Mouse (Mus musculus) myocyte (in vitro differentiated cells): ENCODE data around the gene Wrap73. TPM values are rescaled to one million over a fixed set of nuclear protein-coding genes. Genes with fewer than 3 reads are reported as not detected.

Experiments
- H3K27me3 ChIP-seq: one replicate; pipeline ENCODE4 v1.6.1; 2011; ENCODE audit not compliant: control insufficient read depth, insufficient read depth, insufficient read length
- H3K36me3 ChIP-seq: one replicate; pipeline ENCODE4 v1.6.1; 2011; ENCODE audit not compliant: control insufficient read depth, insufficient read depth
- H3K4me2 ChIP-seq: one replicate; pipeline ENCODE4 v1.6.1; 2011; ENCODE audit warnings: low read depth, control low read depth
- H3K4me3 ChIP-seq: one replicate; pipeline ENCODE4 v1.5.1; 2011; ENCODE audit warnings: mild to moderate bottlenecking, control low read depth, moderate library complexity
- H3K79me2 ChIP-seq: one replicate; pipeline ENCODE4 v1.6.1; 2011; ENCODE audit not compliant: control insufficient read depth, insufficient read depth
- H3ac ChIP-seq: one replicate; pipeline ENCODE4 v1.6.1; 2011; ENCODE audit not compliant: control insufficient read depth, insufficient read length
- CEBPB ChIP-seq: IDR thresholded peaks from 2 replicates; pipeline ENCODE4 v1.6.1; 2011; ENCODE audit warnings: mild to moderate bottlenecking, moderate library complexity; ENCODE audit not compliant: poor library complexity, insufficient read depth, severe bottlenecking
- E2F4 ChIP-seq: IDR thresholded peaks from one replicate; pipeline ENCODE4 v1.6.1; 2011; ENCODE audit warnings: mild to moderate bottlenecking, control low read depth, moderate library complexity; ENCODE audit not compliant: insufficient read depth
- MAX ChIP-seq: IDR thresholded peaks from one replicate; pipeline ENCODE4 v1.6.1; 2011; ENCODE audit warnings: low read depth, mild to moderate bottlenecking, control low read depth
- MYOD1 ChIP-seq, 3 experiments: IDR thresholded peaks; one replicate each; pipeline ENCODE4 v1.6.1; 2011; ENCODE audit warnings: control low read depth in 2 of 3, low read depth in 2 of 3, mild to moderate bottlenecking in 2 of 3, moderate library complexity in 1 of 3; ENCODE audit not compliant: insufficient read length in 2 of 3, control insufficient read depth in 1 of 3
- MYOG ChIP-seq, 3 experiments: IDR thresholded peaks; one replicate each; pipeline ENCODE4 v1.6.1; 2011; ENCODE audit warnings: control low read depth in 2 of 3, low read depth in 2 of 3, mild to moderate bottlenecking in 2 of 3; ENCODE audit not compliant: insufficient read length in 2 of 3, control insufficient read depth in 1 of 3, insufficient read depth in 1 of 3
- POLR2A ChIP-seq: IDR thresholded peaks from one replicate; pipeline ENCODE4 v1.6.1; 2011; ENCODE audit warnings: low read depth, mild to moderate bottlenecking, control low read depth, moderate library complexity; ENCODE audit not compliant: insufficient read length
- POLR2AphosphoS2 ChIP-seq: IDR thresholded peaks from one replicate; pipeline ENCODE4 v1.6.1; 2011; ENCODE audit warnings: low read depth, control low read depth; ENCODE audit not compliant: insufficient read length
- REST ChIP-seq: IDR thresholded peaks from one replicate; pipeline ENCODE4 v1.6.1; 2011; ENCODE audit warnings: mild to moderate bottlenecking, control low read depth, moderate library complexity; ENCODE audit not compliant: insufficient read depth, insufficient read length
- SRF ChIP-seq: IDR thresholded peaks from one replicate; pipeline ENCODE4 v1.6.1; 2011; ENCODE audit warnings: low read depth; ENCODE audit not compliant: control insufficient read depth, insufficient read length
- TCF12 ChIP-seq: IDR thresholded peaks from one replicate; pipeline ENCODE4 v1.6.1; 2011; ENCODE audit warnings: mild to moderate bottlenecking, control low read depth; ENCODE audit not compliant: poor library complexity, insufficient read depth, severe bottlenecking
- TCF3 ChIP-seq: IDR thresholded peaks from one replicate; pipeline ENCODE4 v1.6.1; 2011; ENCODE audit warnings: low read depth, control low read depth; ENCODE audit not compliant: insufficient read length
- USF1 ChIP-seq: IDR thresholded peaks from one replicate; pipeline ENCODE4 v1.6.1; 2011; ENCODE audit warnings: low read depth, mild to moderate bottlenecking, control low read depth, moderate library complexity
- polyA plus RNA-seq: library from polyadenylated mRNA; unstranded; fragments of >200 nt; fragmentation: generic; extraction: Trizol; gene quantifications from one replicate; pipeline ENCODE4 v1.2.1, GENCODE M21; 2012; ENCODE audit warnings: missing spikeins

Gene Wrap73
- polyA plus RNA-seq, 1 experiment = 23.8 TPM

- Histone ChIP-seq H3K36me3 (no peaks in the 10 kb centered on the region), H3K4me2 (no peak overlapping the region), H3ac (no peak overlapping the region), H3K27me3 (no peaks in the 10 kb centered on the region), H3K4me3 (no peak overlapping the region), H3K79me2 (no peaks in the 10 kb centered on the region)
- TF ChIP-seq POLR2AphosphoS2 = no peak
These were observed 67.7 kb downstream of the Wrap73 start for GRCm38 (mm10) chr4:154209825-154210224.

GRCm38 (mm10) chr4:154211459-154211858, 69.3 kb downstream of the Wrap73 start:
- no peak overlapping the region for H3K4me2 ChIP-seq
- no peaks in the 10 kb centered on the region for H3K36me3 ChIP-seq
- H3K27me3 ChIP-seq = no peaks in the 10 kb centered on the region
- no peak overlapping the region for H3ac ChIP-seq
- H3K79me2 ChIP-seq = no peaks in the 10 kb centered on the region
- H3K4me3 ChIP-seq = no peak overlapping the region
- TF ChIP-seq REST = no peak
- TF ChIP-seq SRF = no peak
- TF ChIP-seq CEBPB = no peak
- no peak for TF ChIP-seq POLR2A
- no peak for TF ChIP-seq MAX
- TF ChIP-seq TCF12 = no peak
- TF ChIP-seq MYOD1 (IDR thresholded peaks at IDR 0.05; ENCODE audit: control insufficient read depth in 1 of 3, insufficient read length in 2 of 3, low read depth in 2 of 3) = no peak
- TF ChIP-seq USF1 = no peak
- no peak for TF ChIP-seq TCF3
- TF ChIP-seq E2F4 = no peak
- TF ChIP-seq POLR2AphosphoS2 = no peak
- no peak for TF ChIP-seq MYOG (IDR thresholded peaks at IDR 0.05; ENCODE audit: control insufficient read depth in 1 of 3, insufficient read depth in 1 of 3, insufficient read length in 2 of 3, low read depth in 2 of 3)

GRCm38 (mm10) chr4:154213586-154213985, 71.4 kb downstream of the Wrap73 start:
- TF ChIP-seq MAX (no peak), POLR2A (no peak), MYOD1 (IDR thresholded peaks at IDR 0.05; ENCODE audit: control insufficient read depth in 1 of 3, insufficient read length in 2 of 3, low read depth in 2 of 3) (no peak), USF1 (no peak), SRF (no peak), POLR2AphosphoS2 (no peak), TCF3 (no peak), MYOG (IDR thresholded peaks at IDR 0.05; ENCODE audit: control insufficient read depth in 1 of 3, insufficient read depth in 1 of 3, insufficient read length in 2 of 3, low read depth in 2 of 3) (no peak), TCF12 (no peak), REST (no peak), CEBPB (no peak), E2F4 (no peak)
- H3K27me3 ChIP-seq = no peaks in the 10 kb centered on the region
- no peak overlapping the region for H3K4me2 ChIP-seq
- no peaks in the 10 kb centered on the region for H3K36me3 ChIP-seq
- H3ac ChIP-seq = no peak overlapping the region
- no peak overlapping the region for H3K4me3 ChIP-seq
- H3K79me2 ChIP-seq = no peaks in the 10 kb centered on the region

- H3K79me2 ChIP-seq = no peaks in the 10 kb centered on the region
- no peaks in the 10 kb centered on the region for H3K27me3 ChIP-seq
- TF ChIP-seq POLR2AphosphoS2 (no peak), CEBPB (no peak)
- no peak overlapping the region for H3ac ChIP-seq
- no peaks in the 10 kb centered on the region for H3K36me3 ChIP-seq
- no peak overlapping the region for H3K4me3 ChIP-seq
- H3K4me2 ChIP-seq = no peak overlapping the region
These were observed 71.9 kb downstream of the Wrap73 start for GRCm38 (mm10) chr4:154214075-154214474.

Other genes with a start within 250 kb of the Wrap73 start
- 29.2 TPM for gene A430005L14Rik, start 185.1 kb upstream of the Wrap73 start, polyA plus RNA-seq
- gene Dffb, start 167.2 kb upstream of the Wrap73 start, polyA plus RNA-seq = 2.5 TPM
- gene Cep104, start 167.2 kb upstream of the Wrap73 start, polyA plus RNA-seq = 21.7 TPM
- 42.5 TPM for gene Lrrc47, start 130.6 kb upstream of the Wrap73 start, polyA plus RNA-seq
- 9.5 TPM for gene Smim1, start 116.1 kb upstream of the Wrap73 start, polyA plus RNA-seq
- gene Ccdc27, start 99.7 kb upstream of the Wrap73 start, polyA plus RNA-seq = not detected
- gene Trp73, start 2.2 kb upstream of the Wrap73 start, polyA plus RNA-seq = not detected
- gene Tprgl, start 18.3 kb downstream of the Wrap73 start, polyA plus RNA-seq = 96.8 TPM
- gene Megf6, start 28.4 kb downstream of the Wrap73 start, polyA plus RNA-seq = not detected
- not detected for gene Arhgef16, start 159.3 kb downstream of the Wrap73 start, polyA plus RNA-seq
- not detected for gene B230104I21Rik, start 193.8 kb downstream of the Wrap73 start, polyA plus RNA-seq